Mouse (Mus musculus) forebrain, embryonic 16.5 days (tissue): ENCODE measurements around the gene Trio. TPM values are rescaled to one million over a fixed set of nuclear protein-coding genes. Genes with fewer than 3 reads are reported as not detected.

Experiments used
- ATAC-seq: fragments of 200-750 bp; cut with Nextera tagmentation; 2 replicates; pipeline ENCODE4 v1.8.0; 2017; ENCODE audit warnings: mild to moderate bottlenecking, moderate library complexity
- H3K27ac ChIP-seq: fragments of 300-500 bp; sonication (generic); 2 replicates; pipeline ENCODE4 v1.5.1; 2014; ENCODE audit warnings: low read length, control low read depth
- H3K27me3 ChIP-seq: fragments of 300-500 bp; sonication (generic); replicated peaks from 2 replicates; pipeline ENCODE4 v1.6.1; 2014; ENCODE audit warnings: low read length; ENCODE audit not compliant: control insufficient read depth, insufficient read depth
- H3K36me3 ChIP-seq: fragments of 300-500 bp; sonication (generic); 2 replicates; pipeline ENCODE4 v1.6.1; 2014; ENCODE audit not compliant: control insufficient read depth, insufficient read depth
- H3K4me1 ChIP-seq: fragments of 300-500 bp; sonication (generic); replicated peaks from 2 replicates; pipeline ENCODE4 v1.6.1; 2014; ENCODE audit warnings: low read length; ENCODE audit not compliant: control insufficient read depth, insufficient read depth
- H3K4me2 ChIP-seq: fragments of 300-500 bp; sonication (generic); 2 replicates; pipeline ENCODE4 v1.6.1; 2014; ENCODE audit warnings: mild to moderate bottlenecking, low read length, control low read depth
- H3K4me3 ChIP-seq: fragments of 300-500 bp; sonication (generic); replicated peaks from 2 replicates; pipeline ENCODE4 v1.5.1; 2014; ENCODE audit warnings: mild to moderate bottlenecking, low read length, control low read depth
- H3K9ac ChIP-seq: fragments of 300-500 bp; sonication (generic); replicated peaks from 2 replicates; pipeline ENCODE4 v1.6.1; 2014; ENCODE audit warnings: low read depth, low read length, control low read depth
- H3K9me3 ChIP-seq: fragments of 300-500 bp; sonication (generic); 2 replicates; pipeline ENCODE4 v1.6.1; 2016; ENCODE audit warnings: low read length; ENCODE audit not compliant: control insufficient read depth
- WGBS: fragments of 180-500 bp; shearing (Covaris S2); extraction: QIAGEN DNeasy Blood & Tissue Kit; methylation state at CpG from one replicate; pipeline ENCODE4 v1.1.7; 2014; 5-methylcytosine and 5-hydroxymethylcytosine counted together
- polyA plus RNA-seq: library from polyadenylated mRNA; unstranded; fragments of >200 nt; fragmentation: Nextera tagmentation; extraction: Ambion mirVana; gene quantifications from 2 replicates; pipeline ENCODE4 v1.2.1, GENCODE M21; 2015

The Trio gene
- polyA plus RNA-seq, 1 experiment from 2014 or later, result 42.6 TPM

GRCm38 (mm10) chr15:27684813-27685212 is 340.8 kb downstream of the Trio start:
- H3K27me3 ChIP-seq, result no peaks in the 10 kb centered on the region
- no peak overlapping the region for H3K4me3 ChIP-seq
- H3K36me3 ChIP-seq, result no peaks in the 10 kb centered on the region
- no peak overlapping the region for H3K27ac ChIP-seq
- no peaks in the 10 kb centered on the region for H3K9me3 ChIP-seq
- ATAC-seq, result no peak
- H3K4me1 ChIP-seq, result 0 out of 2 replicates have a peak, but pooled peaks cover 2% of the 10 kb centered on the region
- 85% methylated on average over 7 of the region's 7 CpGs for WGBS
- no peak overlapping the region for H3K9ac ChIP-seq
- H3K4me2 ChIP-seq, result no peak overlapping the region

DNA sequence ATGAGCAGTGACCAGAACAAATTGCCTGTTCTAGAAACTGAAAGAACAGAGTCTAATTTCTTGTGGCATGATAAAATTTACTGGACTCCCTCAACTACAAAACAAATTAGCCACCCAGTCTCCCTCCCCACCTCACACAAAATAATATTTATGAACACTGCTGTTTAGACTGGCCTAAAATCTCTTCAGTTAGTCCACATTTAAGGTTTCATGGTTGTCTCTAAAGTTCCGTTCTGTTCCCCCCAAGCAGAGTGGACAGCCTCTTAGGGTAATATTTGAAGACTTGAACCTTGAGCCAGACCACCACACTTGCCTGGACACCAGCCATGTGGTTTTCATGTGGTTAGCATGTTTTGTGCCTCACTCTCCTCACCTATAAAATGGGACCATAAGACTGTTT is 342.4 kb downstream of the Trio start:
- 97% methylated on average over 1 of the region's 1 CpGs for WGBS
- H3K9me3 ChIP-seq, result no peaks in the 10 kb centered on the region
- no peak overlapping the region for H3K4me3 ChIP-seq
- 0 out of 2 replicates have a peak, but pooled peaks cover 2% of the 10 kb centered on the region for H3K4me1 ChIP-seq
- no peaks in the 10 kb centered on the region for H3K27me3 ChIP-seq
- no peak overlapping the region for H3K4me2 ChIP-seq
- no peak overlapping the region for H3K27ac ChIP-seq
- no peak for ATAC-seq
- no peaks in the 10 kb centered on the region for H3K36me3 ChIP-seq
- no peak overlapping the region for H3K9ac ChIP-seq

DNA sequence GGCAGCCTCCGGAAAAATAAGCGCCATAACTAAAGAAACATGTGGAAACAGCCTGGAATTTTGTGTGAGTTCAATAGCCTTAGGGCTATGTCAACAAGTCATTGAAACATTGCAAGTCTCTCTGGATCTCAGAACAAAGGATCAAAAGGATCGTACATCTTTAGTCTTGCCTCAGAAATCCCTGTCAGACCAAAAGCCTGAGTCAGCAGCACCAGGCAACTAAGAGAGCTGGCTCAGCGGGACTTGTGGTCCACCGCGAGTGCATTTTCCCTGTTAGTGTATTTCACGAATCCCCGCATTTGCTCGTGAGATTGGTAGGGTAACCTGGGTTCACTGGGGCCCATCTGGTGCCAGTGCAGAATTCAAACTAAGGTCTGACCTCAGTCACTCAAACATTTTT is 343.0 kb downstream of the Trio start:
- H3K36me3 ChIP-seq, result no peaks in the 10 kb centered on the region
- no peak overlapping the region for H3K27ac ChIP-seq
- no peak overlapping the region for H3K4me3 ChIP-seq
- no peaks in the 10 kb centered on the region for H3K27me3 ChIP-seq
- 0 out of 2 replicates have a peak, but pooled peaks cover 2% of the 10 kb centered on the region for H3K4me1 ChIP-seq
- H3K9ac ChIP-seq, result no peak overlapping the region
- no peak overlapping the region for H3K4me2 ChIP-seq
- 44% methylated on average over 9 of the region's 9 CpGs for WGBS
- no peak for ATAC-seq
- H3K9me3 ChIP-seq, result no peaks in the 10 kb centered on the region

DNA sequence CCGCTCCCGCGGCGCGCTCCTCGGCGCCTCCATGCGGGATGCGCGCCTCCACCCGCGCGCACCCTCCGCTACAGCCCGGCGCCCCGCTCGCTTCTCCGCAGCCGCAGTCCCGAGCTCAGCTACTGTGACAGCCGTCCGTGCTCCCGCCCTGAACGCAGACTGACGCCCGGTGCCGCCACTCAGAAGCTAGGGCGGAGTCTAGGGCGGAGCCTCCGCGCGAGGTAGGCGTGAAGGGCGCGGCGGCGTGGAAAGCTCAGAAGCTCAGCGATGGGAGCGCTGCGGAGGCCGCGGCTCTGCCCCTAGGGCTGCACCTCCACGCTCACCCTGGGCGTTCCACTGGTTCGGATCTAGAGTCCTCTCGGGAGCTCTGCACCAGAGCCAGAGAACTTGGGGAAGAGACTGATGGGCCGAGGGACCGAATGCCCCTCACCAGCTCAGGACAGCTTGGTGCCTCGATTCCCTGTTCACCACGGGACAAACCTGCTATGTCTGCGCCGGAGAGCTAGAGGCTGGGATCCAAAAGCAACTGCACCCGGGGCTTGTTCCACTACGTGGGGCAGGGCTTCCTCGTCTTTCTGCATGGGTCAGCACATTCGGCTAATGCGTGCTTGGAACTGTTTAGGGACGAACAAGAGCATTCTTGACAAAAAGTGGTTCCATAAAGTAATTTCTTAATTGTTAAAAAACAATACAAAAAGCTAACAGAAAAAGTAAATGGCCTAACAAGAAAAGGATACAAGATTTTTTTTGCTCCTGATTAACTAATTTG is 344.0 kb downstream of the Trio start, which contains the start of gene Otulinl:
TSS of gene Otulinl (minus strand) at position 161 of the 769 bp plus-strand sequence.
- under 1% methylated on average over 57 of the region's 59 CpGs for WGBS
- no peak within 1 kb of the TSS; the same call in 1 of the 2 replicates for H3K27ac ChIP-seq
- no peaks in the 10 kb centered on the region for H3K36me3 ChIP-seq

GRCm38 (mm10) chr15:27680997-27681396 is 344.7 kb downstream of the Trio start:
- Histone ChIP-seq H3K27me3 (no peaks in the 10 kb centered on the region), H3K4me1 (0 out of 2 replicates have a peak, but pooled peaks cover 2% of the 10 kb centered on the region), H3K36me3 (no peaks in the 10 kb centered on the region), H3K9ac (peak overlapping the region; percentile 82), H3K4me2 (peak overlapping the region; percentile 90), H3K9me3 (no peaks in the 10 kb centered on the region), H3K27ac (no peak overlapping the region; the same call in 1 of the 2 replicates), H3K4me3 (peak overlapping the region; percentile 67)
- no peak for ATAC-seq
- 2% methylated on average over 28 of the region's 28 CpGs for WGBS

More for the DNA sequence above, 344.0 kb downstream of the Trio start, which contains the start of gene Otulinl:
- Histone ChIP-seq H3K4me1 (0 out of 2 replicates have a peak, but pooled peaks cover 2% of the 10 kb centered on the region), H3K9me3 (no peaks in the 10 kb centered on the region), H3K4me3 (peak within 1 kb of the TSS; percentile 67), H3K9ac (peak within 1 kb of the TSS; percentile 82), H3K27me3 (no peaks in the 10 kb centered on the region), H3K4me2 (peak within 1 kb of the TSS; percentile 90)
- peak; percentile 100 for ATAC-seq

Other genes starting within 250 kb of the Trio start
- gene Dnah5, start 177.9 kb upstream of the Trio start, polyA plus RNA-seq, result 0.19 and 0.23 TPM in 2 replicates